Mouse (Mus musculus): ENCODE data around the gene Serpina3b. TPM values are rescaled to one million over a fixed set of nuclear protein-coding genes. Genes with fewer than 3 reads are reported as not detected.

Gene Serpina3b
- polyA plus RNA-seq, 1 experiment, result not detected

GRCm38 (mm10) chr12:104123996-104124395 lies 3.8 kb upstream of the Serpina3b start:
- TF ChIP-seq POLR2A (IDR thresholded peaks at IDR 0.05; ENCODE audit: insufficient read depth, low read depth, low read length), result no peak
- no peak for TF ChIP-seq CTCF (IDR thresholded peaks at IDR 0.05; ENCODE audit: insufficient read depth, low read depth, low read length)
- WGBS, result 54% methylated on average over 2 of the region's 2 CpGs
- Histone ChIP-seq H3K4me3 (ENCODE audit: insufficient read depth, low read depth, low read length) (no peak overlapping the region), H3K4me1 (ENCODE audit: control insufficient read depth, insufficient read depth, low read length) (no peaks in the 10 kb centered on the region), H3K27ac (ENCODE audit: insufficient read depth, low read depth, low read length) (no peak overlapping the region)

GRCm38 (mm10) chr12:104125021-104125560 lies 2.7 kb upstream of the Serpina3b start:
- no peak overlapping the region for H3K27ac ChIP-seq (ENCODE audit: insufficient read depth, low read depth, low read length)
- no peaks in the 10 kb centered on the region for H3K4me1 ChIP-seq (ENCODE audit: control insufficient read depth, insufficient read depth, low read length)
- no peak overlapping the region for H3K4me3 ChIP-seq (ENCODE audit: insufficient read depth, low read depth, low read length)
- TF ChIP-seq CTCF (IDR thresholded peaks at IDR 0.05; ENCODE audit: insufficient read depth, low read depth, low read length) (no peak), POLR2A (IDR thresholded peaks at IDR 0.05; ENCODE audit: insufficient read depth, low read depth, low read length) (no peak)
- WGBS, result 75% methylated on average over 5 of the region's 5 CpGs

- Histone ChIP-seq H3K27ac (ENCODE audit: insufficient read depth, low read depth, low read length) (no peak overlapping the region), H3K4me1 (ENCODE audit: control insufficient read depth, insufficient read depth, low read length) (no peaks in the 10 kb centered on the region), H3K4me3 (ENCODE audit: insufficient read depth, low read depth, low read length) (no peak overlapping the region)
- TF ChIP-seq POLR2A (IDR thresholded peaks at IDR 0.05; ENCODE audit: insufficient read depth, low read depth, low read length) (no peak), CTCF (IDR thresholded peaks at IDR 0.05; ENCODE audit: insufficient read depth, low read depth, low read length) (no peak)
Measured at GRCm38 (mm10) chr12:104131041-104131440, 3.2 kb downstream of the Serpina3b start.

DNA sequence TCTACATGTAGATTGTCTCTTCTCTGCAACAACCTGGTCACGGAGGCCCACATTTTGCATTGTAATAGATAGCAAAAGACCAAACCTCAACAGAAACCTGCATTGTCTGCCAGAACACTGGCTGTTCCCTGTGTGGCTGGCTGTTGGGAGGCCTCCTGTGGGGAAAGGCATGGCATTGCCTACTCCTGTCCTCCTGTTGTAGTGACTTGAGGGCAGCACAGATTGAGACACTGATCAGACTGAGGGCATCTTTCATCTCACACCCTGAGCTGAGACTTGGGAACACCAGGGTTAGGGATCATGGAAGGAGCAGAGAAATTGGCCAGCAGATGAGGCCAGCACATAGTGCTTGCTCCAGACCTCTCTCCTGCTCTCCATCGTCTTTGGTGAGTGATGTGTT lies 10.4 kb downstream of the Serpina3b start:
- H3K4me3 ChIP-seq (ENCODE audit: insufficient read depth, low read depth, low read length), result no peak overlapping the region
- TF ChIP-seq POLR2A (IDR thresholded peaks at IDR 0.05; ENCODE audit: insufficient read depth, low read depth, low read length) (no peak), CTCF (IDR thresholded peaks at IDR 0.05; ENCODE audit: insufficient read depth, low read depth, low read length) (no peak)
- H3K4me1 ChIP-seq (ENCODE audit: control insufficient read depth, insufficient read depth, low read length), result no peaks in the 10 kb centered on the region
- WGBS, result 85% methylated on average over 2 of the region's 2 CpGs
- H3K27ac ChIP-seq (ENCODE audit: insufficient read depth, low read depth, low read length), result no peak overlapping the region

- H3K4me1 ChIP-seq (ENCODE audit: control insufficient read depth, insufficient read depth, low read length), result no peaks in the 10 kb centered on the region
- no peak for TF ChIP-seq CTCF (IDR thresholded peaks at IDR 0.05; ENCODE audit: insufficient read depth, low read depth, low read length)
- 94% methylated on average over 4 of the region's 4 CpGs for WGBS
- no peak overlapping the region for H3K27ac ChIP-seq (ENCODE audit: insufficient read depth, low read depth, low read length)
- H3K4me3 ChIP-seq (ENCODE audit: insufficient read depth, low read depth, low read length), result no peak overlapping the region
Measured at GRCm38 (mm10) chr12:104140543-104141103, 12.8 kb downstream of the Serpina3b start.

- Histone ChIP-seq H3K27ac (ENCODE audit: insufficient read depth, low read depth, low read length) (no peak overlapping the region), H3K4me1 (ENCODE audit: control insufficient read depth, insufficient read depth, low read length) (no peaks in the 10 kb centered on the region), H3K4me3 (ENCODE audit: insufficient read depth, low read depth, low read length) (no peak overlapping the region)
- no peak for TF ChIP-seq POLR2A (IDR thresholded peaks at IDR 0.05; ENCODE audit: insufficient read depth, low read depth, low read length)
- WGBS, result 85% methylated on average over 1 of the region's 1 CpGs
Measured at GRCm38 (mm10) chr12:104141506-104141905, 13.7 kb downstream of the Serpina3b start.

DNA sequence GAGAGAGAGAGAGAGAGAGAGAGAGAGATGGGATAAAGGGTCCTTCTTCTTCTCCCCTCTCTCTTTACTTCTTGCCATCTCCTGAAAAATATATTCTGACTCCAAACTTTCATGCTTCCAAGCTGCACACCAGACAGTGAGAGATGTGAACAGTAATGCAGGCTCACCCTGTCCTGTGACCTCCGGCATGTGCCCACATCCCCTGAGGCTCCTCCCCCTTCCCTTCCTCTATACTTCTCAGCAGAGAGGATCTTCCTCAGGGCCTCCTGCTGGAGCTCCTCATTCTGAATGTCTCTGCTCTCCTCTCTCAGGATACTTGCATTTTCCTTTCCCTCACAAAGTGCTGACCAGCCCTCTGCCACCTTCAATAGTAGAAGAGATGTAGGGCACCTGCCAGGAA lies 14.6 kb downstream of the Serpina3b start:
- Histone ChIP-seq H3K4me1 (ENCODE audit: control insufficient read depth, insufficient read depth, low read length) (no peaks in the 10 kb centered on the region), H3K27ac (ENCODE audit: insufficient read depth, low read depth, low read length) (no peak overlapping the region), H3K4me3 (ENCODE audit: insufficient read depth, low read depth, low read length) (no peak overlapping the region)
- WGBS, result 68% methylated on average over 1 of the region's 1 CpGs
- no peak for TF ChIP-seq CTCF (IDR thresholded peaks at IDR 0.05; ENCODE audit: insufficient read depth, low read depth, low read length)
- TF ChIP-seq POLR2A (IDR thresholded peaks at IDR 0.05; ENCODE audit: insufficient read depth, low read depth, low read length), result no peak

DNA sequence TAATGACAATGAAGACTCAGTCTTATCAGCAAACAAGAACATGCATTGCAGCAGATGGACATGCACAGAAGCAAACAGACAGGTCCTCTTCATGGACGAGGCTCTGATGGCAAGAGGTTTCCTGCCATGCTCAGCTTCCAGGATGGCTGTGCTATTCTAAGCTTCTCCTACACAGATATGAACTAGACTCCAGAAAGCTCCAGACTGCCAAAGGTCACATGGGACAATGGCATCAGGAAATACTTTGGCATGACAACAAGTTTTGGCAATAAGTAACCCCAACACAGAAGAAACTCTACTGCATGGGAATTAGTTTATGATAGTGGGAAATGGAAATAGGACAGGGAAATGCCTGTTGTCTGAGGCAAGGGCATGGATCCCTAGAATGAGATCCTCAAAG lies 15.5 kb downstream of the Serpina3b start:
- WGBS, result 78% methylated on average over 1 of the region's 1 CpGs
- no peaks in the 10 kb centered on the region for H3K4me1 ChIP-seq (ENCODE audit: control insufficient read depth, insufficient read depth, low read length)
- H3K4me3 ChIP-seq (ENCODE audit: insufficient read depth, low read depth, low read length), result no peak overlapping the region
- H3K27ac ChIP-seq (ENCODE audit: insufficient read depth, low read depth, low read length), result no peak overlapping the region
- TF ChIP-seq POLR2A (IDR thresholded peaks at IDR 0.05; ENCODE audit: insufficient read depth, low read depth, low read length), result no peak
- TF ChIP-seq CTCF (IDR thresholded peaks at IDR 0.05; ENCODE audit: insufficient read depth, low read depth, low read length), result no peak

GRCm38 (mm10) chr12:104145571-104145970 lies 17.8 kb downstream of the Serpina3b start:
- WGBS, result 81% methylated on average over 2 of the region's 2 CpGs
- TF ChIP-seq POLR2A (IDR thresholded peaks at IDR 0.05; ENCODE audit: insufficient read depth, low read depth, low read length), result no peak
- no peak for TF ChIP-seq CTCF (IDR thresholded peaks at IDR 0.05; ENCODE audit: insufficient read depth, low read depth, low read length)
- Histone ChIP-seq H3K4me1 (ENCODE audit: control insufficient read depth, insufficient read depth, low read length) (no peaks in the 10 kb centered on the region), H3K27ac (ENCODE audit: insufficient read depth, low read depth, low read length) (no peak overlapping the region), H3K4me3 (ENCODE audit: insufficient read depth, low read depth, low read length) (no peak overlapping the region)

DNA sequence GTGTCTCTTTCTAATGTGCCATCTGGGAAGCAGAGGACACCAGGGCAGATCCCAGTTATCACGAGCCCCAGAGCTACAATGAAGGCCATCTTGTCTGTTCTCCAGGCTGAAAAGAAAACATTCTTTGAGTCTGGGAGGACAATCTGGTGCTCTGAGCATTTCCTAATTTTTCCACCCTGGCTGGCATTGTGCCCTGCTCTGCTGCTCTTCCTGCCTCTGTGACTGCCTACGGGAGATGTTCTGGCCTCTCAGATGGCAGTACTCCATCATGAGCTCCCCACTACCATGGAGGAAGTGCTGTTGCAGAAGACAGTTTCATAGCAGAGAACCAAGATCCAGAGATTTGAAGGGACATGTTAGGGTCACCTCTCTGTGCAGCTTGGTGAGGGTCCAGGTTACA lies 24.2 kb downstream of the Serpina3b start:
- no peak for TF ChIP-seq POLR2A (IDR thresholded peaks at IDR 0.05; ENCODE audit: insufficient read depth, low read depth, low read length)
- TF ChIP-seq CTCF (IDR thresholded peaks at IDR 0.05; ENCODE audit: insufficient read depth, low read depth, low read length), result no peak
- no peak overlapping the region for H3K4me3 ChIP-seq (ENCODE audit: insufficient read depth, low read depth, low read length)
- no peaks in the 10 kb centered on the region for H3K4me1 ChIP-seq (ENCODE audit: control insufficient read depth, insufficient read depth, low read length)
- H3K27ac ChIP-seq (ENCODE audit: insufficient read depth, low read depth, low read length), result no peak overlapping the region
- 74% methylated on average over 2 of the region's 2 CpGs for WGBS

Data from olfactory bulb, adult 2 months (tissue).